2 mouse cellular contexts compared by ENCODE assay signal in the genomic region with DNA sequence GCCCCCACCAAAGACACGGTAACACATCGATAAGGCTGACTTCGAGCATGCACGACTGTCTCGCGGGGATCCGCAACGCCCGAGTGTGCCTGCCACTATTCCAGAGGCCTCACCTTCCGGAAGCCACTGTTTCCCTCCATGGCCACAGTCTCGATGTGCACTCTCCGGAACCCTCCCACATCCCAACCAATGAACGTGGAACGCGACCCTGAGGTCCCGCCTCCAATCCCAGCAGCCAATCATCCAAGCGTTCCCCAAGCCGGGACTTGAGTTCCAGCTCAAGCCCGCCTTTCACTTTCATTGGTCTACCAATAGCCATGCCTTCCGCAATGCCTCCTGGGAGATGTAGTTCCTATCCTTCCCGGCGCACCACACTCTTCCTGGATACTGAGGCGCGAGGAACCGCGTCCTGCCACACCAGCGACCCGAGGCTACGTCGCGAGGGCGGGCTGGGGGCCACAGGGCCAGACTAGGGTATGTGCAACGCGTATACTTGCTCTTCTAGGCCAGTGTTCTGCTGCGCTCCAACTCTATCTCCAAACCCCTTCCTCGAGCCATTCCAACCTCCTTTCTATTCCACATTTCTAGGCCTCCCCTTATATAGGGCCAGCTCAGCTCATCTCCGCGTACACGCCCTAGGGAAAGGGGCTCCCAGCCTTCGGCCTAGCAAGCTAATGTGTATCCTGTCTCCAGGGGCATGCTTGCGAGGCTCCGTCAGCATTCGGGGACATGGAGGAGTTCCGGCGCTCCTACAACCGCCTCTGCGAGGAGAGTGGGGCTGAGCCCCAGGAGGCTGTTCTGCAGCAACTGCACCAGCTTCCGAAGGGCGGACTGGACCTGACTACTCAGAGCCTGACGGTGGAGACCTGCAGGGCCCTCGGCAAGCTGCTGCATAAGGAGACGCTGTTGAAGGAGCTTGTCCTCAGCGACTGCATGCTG.
TF ChIP-seq lines count a peak whose summit lies in the region.

Cenpx (minus strand) TSS at position 159 of the 939 bp plus-strand sequence.
Lrrc45 (plus strand) TSS at position 346 of the 939 bp plus-strand sequence.

TF ChIP-seq in C2C12, 6 proteins besides CTCF, POLR2A, EP300 and RAD21 (continued from another document):
- TF ChIP-seq MYOD1 (IDR thresholded peaks at IDR 0.05; ENCODE audit: control insufficient read depth, insufficient read length, low read depth) = no peak
- TF ChIP-seq CEBPB (IDR thresholded peaks at IDR 0.05; ENCODE audit: low read depth) = no peak
- TF ChIP-seq FOSL1 (IDR thresholded peaks at IDR 0.05; ENCODE audit: insufficient read depth, low read length, poor library complexity, severe bottlenecking) = no peak
- TF ChIP-seq MAX (IDR thresholded peaks at IDR 0.05) = peak; percentile 87
- no peak for TF ChIP-seq USF1 (IDR thresholded peaks at IDR 0.05; ENCODE audit: low read depth)

TF ChIP-seq in myocyte, 11 proteins besides CTCF, POLR2A, EP300 and RAD21 (continued from another document):
- TF ChIP-seq CEBPB (IDR thresholded peaks at IDR 0.05; ENCODE audit: insufficient read depth, poor library complexity, severe bottlenecking) (no peak), TCF3 (IDR thresholded peaks at IDR 0.05; ENCODE audit: insufficient read length, low read depth) (no peak), TCF12 (IDR thresholded peaks at IDR 0.05; ENCODE audit: insufficient read depth, poor library complexity, severe bottlenecking) (no peak), MYOD1 (IDR thresholded peaks at IDR 0.05; ENCODE audit: control insufficient read depth in 1 of 3, insufficient read length in 2 of 3, low read depth in 2 of 3) (peak in 1 of 3 experiments; percentile 7), USF1 (IDR thresholded peaks at IDR 0.05; ENCODE audit: low read depth) (no peak), POLR2AphosphoS2 (IDR thresholded peaks at IDR 0.05; ENCODE audit: insufficient read length, low read depth) (peak; percentile 46), E2F4 (IDR thresholded peaks at IDR 0.05; ENCODE audit: insufficient read depth) (peak; percentile 67), REST (IDR thresholded peaks at IDR 0.05; ENCODE audit: insufficient read depth, insufficient read length) (no peak), SRF (IDR thresholded peaks at IDR 0.05; ENCODE audit: control insufficient read depth, insufficient read length, low read depth) (peak; percentile 53)
